Mouse (Mus musculus) urinary bladder, adult 2 months (tissue): ENCODE data around the gene Phf10. TPM values are rescaled to one million over a fixed set of nuclear protein-coding genes. Genes with fewer than 3 reads are reported as not detected.
"Not testable (repeated sequence)": the region's sequence is repeated elsewhere in the genome, so short reads cannot be mapped to it uniquely, and the experiment has no call there.

ENCODE experiments used
- DNase-seq: peaks from one replicate; pipeline ENCODE4 v3.0.0; 2022; ENCODE audit warnings: low spot score
- polyA plus RNA-seq: library from polyadenylated mRNA; depleted of rRNA; stranded (reverse); fragments of >200 nt; gene quantifications from 2 replicates; pipeline ENCODE4 v1.2.3, GENCODE M21; 2012

Gene Phf10
- polyA plus RNA-seq, 1 experiment: 55.6 TPM

DNA sequence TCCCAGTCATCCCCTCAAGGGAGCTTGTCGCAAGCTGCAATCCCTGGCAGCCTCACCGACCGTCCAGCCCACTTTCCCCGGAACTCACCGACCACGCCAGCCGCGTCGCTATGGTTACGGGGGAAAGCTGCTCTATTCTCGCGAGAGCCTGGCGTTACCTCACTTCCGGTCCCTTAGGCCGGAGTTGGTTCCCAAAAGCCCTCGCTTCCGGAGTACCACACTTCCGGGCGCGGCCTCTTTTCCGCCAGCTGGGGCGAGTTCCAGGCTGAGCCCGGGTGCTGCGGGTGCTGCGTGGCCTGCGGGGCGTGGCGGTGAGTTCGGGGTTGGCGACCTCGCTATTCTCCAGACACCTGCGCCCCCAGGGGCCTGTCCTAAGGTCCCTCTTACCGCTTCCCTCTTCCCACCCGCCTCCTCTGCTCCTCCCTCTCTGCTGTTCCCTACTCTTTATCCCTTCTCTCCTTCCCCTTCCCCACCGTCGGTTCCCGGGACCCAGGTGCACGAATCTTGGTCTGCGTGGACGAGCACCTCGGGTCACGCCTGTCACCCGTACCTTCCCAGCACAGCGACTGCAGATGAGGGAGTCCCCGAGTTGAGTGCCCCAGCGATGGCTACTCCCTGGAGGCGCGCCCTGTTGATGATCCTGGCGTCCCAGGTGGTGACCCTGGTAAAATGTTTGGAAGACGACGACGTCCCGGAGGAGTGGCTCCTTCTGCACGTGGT is 17.9 kb downstream of the Phf10 start, which contains the start of the genes Wdr27 and 1600012H06Rik:
Gene Wdr27 (minus strand): TSS at position 150 of the 720 bp plus-strand sequence.
Gene 1600012H06Rik (plus strand): TSS at position 176 of the 720 bp plus-strand sequence.
- DNase-seq: peak; percentile 97

- DNase-seq: not testable (repeated sequence)
Observed at GRCm38 (mm10) chr17:14942181-14942580, 18.9 kb downstream of the Phf10 start.

- no peak for DNase-seq
Observed at GRCm38 (mm10) chr17:14935841-14936605, 25.1 kb downstream of the Phf10 start.

DNA sequence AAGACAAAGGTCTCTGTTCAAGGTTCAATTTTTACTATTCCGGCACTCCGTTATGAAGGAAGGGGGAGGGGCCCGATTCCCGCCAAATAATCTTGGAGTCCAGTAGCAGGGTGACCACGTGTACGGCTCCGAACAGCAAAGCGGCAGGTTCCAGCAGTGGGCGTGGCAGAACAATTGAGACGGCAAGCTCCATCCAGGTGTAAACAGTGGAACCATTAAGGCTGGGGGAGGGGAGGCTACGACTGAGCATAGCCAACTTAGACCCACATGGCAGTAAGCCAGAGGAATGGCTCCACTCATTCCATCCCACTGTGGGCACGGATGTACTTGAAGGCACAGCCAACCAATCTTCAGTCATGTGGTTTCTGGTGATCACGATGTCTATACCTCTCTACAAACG is 25.8 kb downstream of the Phf10 start:
- DNase-seq: not testable (repeated sequence)

DNA sequence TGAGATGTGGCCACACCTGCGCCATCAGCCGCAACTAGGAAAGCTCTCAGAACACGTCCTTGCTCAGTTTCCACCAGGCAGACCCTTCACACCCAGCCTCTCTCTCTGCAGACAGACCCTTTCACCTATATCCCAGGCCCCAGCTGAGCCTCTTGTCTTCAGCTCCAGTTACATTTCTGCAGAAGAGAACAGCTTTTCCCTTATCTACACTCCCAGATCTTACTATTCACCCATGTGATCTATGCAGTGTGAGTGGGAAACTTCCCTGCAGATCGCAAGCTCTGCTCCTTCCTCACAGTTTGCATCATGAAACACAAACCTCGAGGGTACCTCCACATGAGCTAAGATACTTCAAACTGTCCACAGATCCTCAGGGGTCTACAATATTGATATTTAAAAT is 29.6 kb downstream of the Phf10 start:
- DNase-seq: no peak

GRCm38 (mm10) chr17:14930697-14931096 is 30.4 kb downstream of the Phf10 start:
- DNase-seq: no peak

GRCm38 (mm10) chr17:14928631-14929030 is 32.4 kb downstream of the Phf10 start:
- no peak for DNase-seq

DNA sequence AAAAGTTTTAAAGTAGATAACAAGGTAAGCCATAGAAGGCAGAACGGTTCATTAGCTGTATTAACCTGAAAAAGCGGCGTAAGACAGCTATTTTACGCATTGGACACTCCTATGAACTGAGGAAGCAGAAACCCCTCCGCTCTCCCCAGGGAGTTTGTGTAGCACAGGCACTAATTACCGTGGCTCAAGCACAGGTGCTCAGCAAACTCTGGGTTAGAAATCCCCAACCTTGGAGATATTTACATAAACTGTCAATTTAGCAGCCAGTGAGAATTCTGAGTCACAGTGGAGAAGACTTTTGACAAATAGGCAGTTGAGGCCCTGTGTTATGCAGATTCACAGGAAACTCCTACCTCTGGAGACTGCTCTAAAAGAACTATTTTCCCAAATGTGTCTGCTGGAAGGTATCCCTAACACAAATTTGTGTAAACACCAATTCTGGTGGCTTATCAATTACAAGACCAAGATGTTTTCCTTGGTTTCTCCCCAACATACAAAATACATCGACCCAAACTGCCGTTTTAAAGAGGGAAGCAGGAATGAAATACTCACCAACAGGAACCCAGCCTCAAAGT is 33.3 kb downstream of the Phf10 start:
- no peak for DNase-seq

GRCm38 (mm10) chr17:14921582-14921981 is 39.5 kb downstream of the Phf10 start:
- no peak for DNase-seq

DNA sequence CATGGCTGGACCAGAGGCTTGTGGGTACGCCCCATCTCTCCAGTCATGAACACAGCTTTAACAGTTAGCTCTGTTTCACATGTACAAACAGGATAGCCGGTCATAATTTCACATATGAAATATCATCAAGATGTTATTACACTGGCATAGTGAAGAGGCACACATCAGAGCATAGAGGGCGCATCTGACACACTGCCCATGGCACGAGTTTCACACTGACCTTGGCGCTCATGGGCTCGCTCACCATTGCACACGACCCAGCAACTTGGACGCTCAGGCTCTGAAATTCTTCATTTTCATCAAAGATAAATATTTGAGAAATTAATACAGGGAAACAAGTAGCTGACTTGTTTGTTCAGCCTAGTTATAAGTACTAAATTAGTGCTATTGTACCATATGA is 43.2 kb downstream of the Phf10 start:
- no peak for DNase-seq

- peak; percentile 8 for DNase-seq
Observed at GRCm38 (mm10) chr17:14914401-14914800, 46.7 kb downstream of the Phf10 start.

- peak; percentile 6 for DNase-seq
Observed at GRCm38 (mm10) chr17:14912981-14913380, 48.1 kb downstream of the Phf10 start.

DNA sequence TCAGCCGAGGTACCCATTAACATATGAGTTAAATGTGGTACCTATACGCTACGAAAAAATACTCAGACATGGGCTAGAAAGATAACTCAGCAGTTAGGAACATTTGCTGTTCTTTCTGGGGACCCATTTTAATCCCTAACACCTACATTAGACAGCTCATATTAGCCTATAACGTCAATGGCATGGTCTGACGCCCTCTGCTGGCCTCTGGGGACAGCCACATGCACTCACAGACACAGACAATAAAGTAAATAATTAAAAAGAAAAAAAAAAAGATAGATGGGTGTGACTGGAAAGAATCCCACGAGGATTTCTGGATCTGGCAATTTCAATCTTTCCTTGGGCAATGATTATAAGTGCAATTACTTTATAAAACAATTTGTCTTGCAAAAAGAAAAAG is 48.7 kb downstream of the Phf10 start:
- no peak for DNase-seq

GRCm38 (mm10) chr17:14910771-14911170 is 50.3 kb downstream of the Phf10 start:
- DNase-seq: peak; percentile 6

GRCm38 (mm10) chr17:14909331-14909730 is 51.7 kb downstream of the Phf10 start:
- peak; percentile 11 for DNase-seq

DNA sequence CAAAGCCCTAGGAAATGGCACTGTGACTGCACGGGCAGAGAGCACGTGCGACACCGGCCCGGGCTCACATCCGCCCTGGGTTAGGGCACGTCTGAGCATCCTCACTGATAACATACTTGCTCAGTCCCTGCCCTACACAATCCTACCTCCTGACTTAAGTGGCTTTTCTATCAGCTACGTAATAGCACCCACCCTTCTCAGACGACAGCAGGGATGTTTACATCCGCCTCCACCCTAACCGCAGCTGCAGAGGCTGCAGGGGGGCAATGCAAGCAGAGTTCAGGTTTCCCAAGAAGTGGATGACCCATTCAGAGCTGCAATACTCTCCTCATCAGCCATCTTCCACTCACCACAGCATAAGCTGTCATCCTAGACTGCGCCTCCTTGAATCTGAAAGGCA is 53.9 kb downstream of the Phf10 start:
- peak; percentile 13 for DNase-seq

- peak; percentile 17 for DNase-seq
Observed at GRCm38 (mm10) chr17:14906611-14907010, 54.5 kb downstream of the Phf10 start.

- no peak for DNase-seq
Observed at GRCm38 (mm10) chr17:14904637-14905265, 56.3 kb downstream of the Phf10 start.

DNA sequence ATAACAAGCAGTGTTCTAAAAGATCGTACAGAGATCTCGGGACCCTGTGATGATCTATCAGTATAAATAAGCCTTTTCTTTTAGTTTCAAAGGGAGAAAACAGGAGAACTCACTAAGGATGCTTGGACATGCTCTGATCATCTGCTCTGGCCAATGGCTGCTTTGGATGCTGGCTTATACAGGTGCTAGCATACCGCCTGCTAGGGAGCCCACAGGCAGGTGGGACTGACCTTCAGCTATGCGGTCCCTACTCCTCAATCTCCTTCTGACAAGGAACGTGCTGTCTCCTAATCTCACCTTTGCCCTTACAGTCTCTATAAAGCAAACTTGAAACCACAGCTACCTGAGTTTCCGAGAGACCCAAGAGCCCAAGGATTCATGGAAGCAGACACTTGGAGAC is 56.9 kb downstream of the Phf10 start:
- no peak for DNase-seq

GRCm38 (mm10) chr17:14903212-14903611 is 57.9 kb downstream of the Phf10 start:
- DNase-seq: no peak

DNA sequence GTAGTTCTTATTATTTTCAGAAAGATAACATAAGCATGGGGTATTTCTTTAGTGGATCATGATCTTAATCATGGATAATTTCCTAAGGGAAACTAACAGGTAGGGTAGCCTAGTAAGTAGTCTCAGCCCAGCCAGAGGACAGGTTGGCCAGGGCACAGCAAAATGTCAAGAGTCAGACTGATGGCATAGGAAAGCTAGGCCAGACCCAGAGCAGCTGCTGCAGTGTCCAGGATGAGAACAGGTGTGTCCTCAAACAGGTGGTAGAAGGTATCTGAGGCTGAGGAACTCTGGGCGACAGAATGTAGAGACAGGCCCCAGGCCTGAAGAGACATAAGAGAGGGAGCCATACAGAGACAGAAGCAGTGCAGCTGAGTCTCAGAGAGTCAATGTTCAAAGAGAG is 62.1 kb downstream of the Phf10 start:
- DNase-seq: no peak

GRCm38 (mm10) chr17:14895058-14895457 is 66.0 kb downstream of the Phf10 start:
- DNase-seq: not testable (repeated sequence)
